Comparison of ENCODE assay signal across 11 mouse cellular contexts in genomic region chr5:72720587-72720986, GRCm38 (mm10). TPM values are rescaled to one million over a fixed set of nuclear protein-coding genes. Genes with fewer than 3 reads are reported as not detected.
DNase-seq lines count a peak whose midpoint lies in the region; ATAC-seq and TF ChIP-seq lines count a peak whose summit lies in the region.
"Had no signal": no experiment of that assay in that cellular context is flagged by ENCODE, and none has a peak within 500 bp of the region (broad histone marks: within the 10 kb centered on the region; RNA-seq: fewer than 3 reads in every experiment).

No protein-coding gene starts in this region.

- no peaks in the 10 kb centered on the region for H3K9me3 ChIP-seq in hindbrain, postnatal 0 days (ENCODE audit: low read length)
- H3K9me3 ChIP-seq in hindbrain, embryonic 13.5 days, result no peaks in the 10 kb centered on the region
- H3K9me3 ChIP-seq in E14TG2a.4 (ENCODE audit: low read length), result no peaks in the 10 kb centered on the region
- H3K9me3 ChIP-seq: limb, embryonic 13.5 days had no signal

- peak; percentile 18; the same call in 1 of the 2 replicates for TF ChIP-seq CTCF in hindbrain, postnatal 0 days (IDR thresholded peaks at IDR 0.05; ENCODE audit: low read depth)
- TF ChIP-seq CTCF in E14TG2a.4 (conservative IDR thresholded peaks at IDR 0.05; ENCODE audit: low read length), result peak; percentile 43

- H3K4me3 ChIP-seq in hindbrain, postnatal 0 days (ENCODE audit: low read length), result no peak overlapping the region
- no peak overlapping the region for H3K4me3 ChIP-seq in hindbrain, embryonic 13.5 days
- H3K4me3 ChIP-seq in E14TG2a.4 (replicated peaks; ENCODE audit: low read length), result no peak overlapping the region
- H3K4me3 ChIP-seq: limb, embryonic 13.5 days had no signal

- ATAC-seq in hindbrain, postnatal 0 days, result no peak
- ATAC-seq in hindbrain, embryonic 13.5 days (ENCODE audit: low FRiP score), result no peak
- peak; percentile 67 for ATAC-seq in inflammation-experienced regulatory T-cells, adult 6 months
- ATAC-seq in megakaryocyte-erythroid progenitor cell, adult 5-6 weeks (replicated peaks; ENCODE audit: low FRiP score, low TSS enrichment, poor library complexity, severe bottlenecking), result no peak

- WGBS in hindbrain, postnatal 0 days, result 60% methylated on average over 7 of the region's 7 CpGs
- 59% methylated on average over 7 of the region's 7 CpGs for WGBS in hindbrain, embryonic 13.5 days

- no peaks in the 10 kb centered on the region for H3K36me3 ChIP-seq in hindbrain, postnatal 0 days (ENCODE audit: insufficient read depth, low read length)
- no peaks in the 10 kb centered on the region for H3K36me3 ChIP-seq in hindbrain, embryonic 13.5 days
- H3K36me3 ChIP-seq in E14TG2a.4 (ENCODE audit: insufficient read depth, low read length), result no peaks in the 10 kb centered on the region
- H3K36me3 ChIP-seq: limb, embryonic 13.5 days had no signal

- no peak for DNase-seq in hindbrain, postnatal 0 days (ENCODE audit: low spot score)
- DNase-seq in 3T3-L1 (ENCODE audit: low read depth, low spot score), result peak; percentile 40
- DNase-seq in urinary bladder, postnatal 14 days (ENCODE audit: low spot score), result no peak
- DNase-seq in gastrocnemius, postnatal 25 days, result no peak
- DNase-seq: kidney, postnatal 25 days had no signal

- H3K9ac ChIP-seq in hindbrain, postnatal 0 days (replicated peaks; ENCODE audit: low read length), result no peak overlapping the region
- no peak overlapping the region for H3K9ac ChIP-seq in hindbrain, embryonic 13.5 days
- H3K9ac ChIP-seq: limb, embryonic 13.5 days had no signal

- H3K27ac ChIP-seq in hindbrain, postnatal 0 days, result no peak overlapping the region
- no peak overlapping the region for H3K27ac ChIP-seq in hindbrain, embryonic 13.5 days
- H3K27ac ChIP-seq: limb, embryonic 13.5 days had no signal

- H3K27me3 ChIP-seq in hindbrain, postnatal 0 days (ENCODE audit: insufficient read depth, low read length), result no peaks in the 10 kb centered on the region
- no peaks in the 10 kb centered on the region for H3K27me3 ChIP-seq in hindbrain, embryonic 13.5 days
- H3K27me3 ChIP-seq in E14TG2a.4 (ENCODE audit: insufficient read depth, low read length), result no peaks in the 10 kb centered on the region
- H3K27me3 ChIP-seq: limb, embryonic 13.5 days had no signal

- no peaks in the 10 kb centered on the region for H3K4me1 ChIP-seq in hindbrain, postnatal 0 days (ENCODE audit: insufficient read depth, low read length)
- no peaks in the 10 kb centered on the region for H3K4me1 ChIP-seq in hindbrain, embryonic 13.5 days (replicated peaks)
- no peaks in the 10 kb centered on the region for H3K4me1 ChIP-seq in E14TG2a.4 (replicated peaks; ENCODE audit: low read depth, low read length)
- H3K4me1 ChIP-seq: limb, embryonic 13.5 days had no signal

- no peak overlapping the region for H3K4me2 ChIP-seq in hindbrain, postnatal 0 days (ENCODE audit: low read depth, low read length)
- no peak overlapping the region for H3K4me2 ChIP-seq in hindbrain, embryonic 13.5 days
- H3K4me2 ChIP-seq: limb, embryonic 13.5 days; midbrain, embryonic 11.5 days had no signal

RNA-seq across cellular contexts. Expression of gene Txk, which starts 32.0 kb away (rescaled TPM):
- total RNA-seq in hindbrain, postnatal 0 days (2014; rRNA removed), result 0.21 TPM in 1 of 2 replicates, not detected in the other
- polyA plus RNA-seq in hindbrain, postnatal 0 days (2015; fragmentation: Nextera tagmentation; extraction: Ambion mirVana), result 0.33 and 0.35 TPM in 2 replicates
- 0.10 TPM in 1 of 2 replicates, not detected in the other for polyA plus RNA-seq in hindbrain, embryonic 13.5 days (2015; fragmentation: Nextera tagmentation; extraction: Ambion mirVana)
- 10 to 100 TPM; 46.0 to 52.1 (median 51.6) TPM for polyA plus RNA-seq in inflammation-experienced regulatory T-cells, adult 6 months (2017; shearing (Covaris generic))
- total RNA-seq in megakaryocyte-erythroid progenitor cell, adult 5-6 weeks (2014; fragmentation: Nextera tagmentation), result 0.96 and 7.8 TPM in 2 replicates
- total RNA-seq in megakaryocyte-erythroid progenitor cell, adult 5-6 weeks (2017), result 0.15 and 1.2 TPM in 2 replicates
- total RNA-seq in gastrocnemius, postnatal 25 days (2021), result under 1 TPM in 1 of 2 experiments, not detected in 1; 0.11 TPM
- polyA plus RNA-seq: midbrain, embryonic 11.5 days had no signal
